Mouse (Mus musculus): Measurements from ENCODE around the gene Mier3.
A peak's percentile ranks its signal among the peaks of the same experiment; 100 is the strongest.

Mier3 gene

DNA sequence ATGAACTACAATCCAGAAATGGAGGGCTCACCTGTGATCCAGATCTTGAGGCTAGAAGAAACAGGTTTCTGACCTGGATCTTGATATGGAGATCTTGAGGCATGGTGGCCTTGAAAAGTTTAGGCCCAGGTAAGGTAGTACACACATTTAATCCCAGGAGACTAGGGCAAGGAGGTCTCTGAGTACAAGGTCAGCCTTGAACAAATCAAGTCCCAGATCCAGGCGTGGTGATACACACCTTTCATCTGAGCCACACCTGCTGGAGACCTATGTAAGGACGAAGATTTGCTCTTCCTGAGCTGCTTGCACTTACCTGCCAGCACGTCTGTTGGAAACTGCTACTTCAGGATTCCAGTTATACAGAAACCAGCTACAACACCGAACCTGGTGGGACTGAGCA, at the start of gene Mier3:
Gene Mier3, plus strand, starts transcription at position 301 of the 400 bp plus-strand sequence.
- DNase-seq (ENCODE audit: low spot score) = no peak

DNA sequence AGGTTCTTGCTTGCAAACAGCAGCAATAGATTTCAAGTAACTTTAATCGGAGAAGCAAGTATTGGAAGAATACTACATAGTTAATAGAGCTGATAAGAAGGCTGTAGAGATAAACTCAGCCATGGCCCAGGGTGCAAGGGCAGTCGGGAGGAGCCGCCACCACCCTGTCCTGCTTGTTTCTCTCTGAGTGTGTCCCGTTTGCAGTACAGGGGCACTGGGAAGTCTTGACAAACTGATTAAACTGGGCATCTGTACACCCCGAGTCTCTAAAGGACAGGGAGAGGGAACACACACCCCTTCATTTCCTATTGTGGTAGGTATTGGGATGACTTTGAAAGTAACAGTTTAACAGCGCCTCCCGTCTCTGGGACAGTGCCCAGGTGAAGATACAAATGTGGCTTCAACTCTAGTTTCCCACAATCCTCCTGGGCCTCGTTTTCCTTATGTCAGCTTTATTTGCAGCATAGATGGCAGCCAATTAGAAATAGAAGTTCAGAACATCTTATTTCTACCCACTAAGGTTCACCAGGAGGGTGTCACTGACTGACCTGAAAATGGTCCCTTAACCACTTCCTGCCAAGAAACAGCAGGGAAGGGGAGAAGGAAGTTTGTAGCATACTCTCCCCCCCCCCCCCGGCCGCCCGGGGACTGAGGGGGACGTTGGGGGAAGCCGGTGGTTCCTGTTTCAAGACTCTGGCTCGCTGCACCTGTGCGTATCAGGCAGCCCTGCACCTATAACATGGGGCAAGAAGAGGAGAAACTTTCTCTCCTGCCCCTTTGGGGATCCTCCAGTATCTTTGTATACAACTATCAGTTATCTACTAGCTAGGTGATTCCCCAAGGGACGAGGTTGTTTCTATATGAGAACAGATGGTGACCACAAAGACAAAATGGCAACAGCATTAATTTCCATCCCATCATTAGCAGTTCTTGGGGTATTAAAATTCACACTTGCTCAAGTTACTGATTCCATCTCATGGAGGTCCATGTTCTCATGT, 46.3 kb upstream of the Mier3 start:
- DNase-seq (ENCODE audit: low spot score) = no peak

DNA sequence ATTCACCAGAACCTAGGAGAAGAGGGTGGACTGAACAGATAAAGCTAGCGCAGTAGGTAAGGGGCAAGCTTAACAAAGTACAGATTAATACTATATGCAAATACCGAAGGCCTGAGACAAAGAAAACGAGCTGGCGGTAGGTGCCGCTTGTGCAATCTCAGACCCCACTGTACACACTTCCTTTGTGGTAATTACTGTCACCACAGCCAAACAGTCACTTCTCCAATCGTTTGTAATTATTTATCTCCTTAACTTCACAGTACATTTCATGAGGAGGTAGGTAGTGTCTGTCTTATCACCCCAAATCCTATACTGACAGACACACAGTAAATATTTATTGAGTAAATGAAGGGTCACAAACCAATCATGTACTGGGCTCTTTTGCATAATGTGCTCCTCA, 40.5 kb upstream of the Mier3 start:
- no peak for DNase-seq (ENCODE audit: low spot score)

DNA sequence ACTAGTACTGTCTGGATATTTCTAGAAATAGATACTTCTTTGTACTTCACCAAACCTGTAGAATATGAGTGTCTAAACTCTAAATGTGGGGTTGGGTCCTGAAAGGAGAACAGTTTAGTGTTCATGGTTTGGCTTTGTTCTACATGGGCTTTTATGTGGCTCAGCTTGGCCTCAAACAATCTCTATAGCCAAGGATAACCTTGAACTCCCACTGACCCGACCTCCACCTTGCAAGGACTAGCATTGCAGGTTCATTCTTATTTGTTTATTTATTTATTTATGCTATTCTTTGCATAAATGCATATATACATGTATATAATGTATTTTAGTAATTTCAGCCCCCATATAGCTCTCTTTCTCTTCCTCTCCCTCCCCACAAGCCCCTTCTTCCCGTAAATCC, 37.1 kb upstream of the Mier3 start:
- no peak for DNase-seq (ENCODE audit: low spot score)

DNA sequence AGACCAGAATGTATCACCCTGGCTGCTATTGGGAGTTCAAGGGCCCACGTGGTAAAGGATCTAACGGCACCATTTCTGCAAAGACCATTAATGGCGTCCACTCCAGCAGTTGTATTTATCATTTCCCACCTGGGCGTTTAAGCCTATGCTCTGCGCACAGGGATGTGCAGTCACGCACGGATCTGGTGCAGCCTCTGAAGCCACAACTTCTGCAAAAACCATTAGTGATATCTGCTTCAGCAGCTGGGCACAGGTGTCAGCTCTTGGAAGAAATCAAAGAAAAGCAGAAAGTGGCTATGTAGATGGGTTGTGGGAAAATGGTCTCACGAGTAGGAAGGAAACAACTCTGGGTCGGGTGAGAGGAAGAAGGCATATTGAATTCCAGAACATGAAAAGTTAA, 34.6 kb upstream of the Mier3 start:
- DNase-seq (ENCODE audit: low spot score) = no peak

DNA sequence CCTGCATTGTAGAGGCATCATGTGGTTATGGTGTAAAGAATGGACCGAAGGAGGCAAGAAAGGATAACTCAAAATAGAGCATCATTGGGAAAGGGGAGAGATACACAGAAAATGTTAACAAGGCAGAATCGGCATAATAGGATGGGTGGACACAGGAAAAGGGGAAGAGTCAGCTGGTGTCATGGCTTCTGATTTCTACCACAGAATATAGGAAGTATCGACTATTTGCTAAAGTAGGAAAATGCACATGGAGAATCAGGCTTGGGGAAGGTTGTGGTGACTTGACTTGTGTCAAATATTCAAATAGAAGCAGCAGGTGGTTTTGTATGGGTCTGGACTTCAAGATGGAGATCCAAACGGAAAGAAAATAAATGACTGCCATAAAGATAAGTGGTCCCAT, 33.5 kb upstream of the Mier3 start:
- DNase-seq (ENCODE audit: low spot score) = no peak

DNA sequence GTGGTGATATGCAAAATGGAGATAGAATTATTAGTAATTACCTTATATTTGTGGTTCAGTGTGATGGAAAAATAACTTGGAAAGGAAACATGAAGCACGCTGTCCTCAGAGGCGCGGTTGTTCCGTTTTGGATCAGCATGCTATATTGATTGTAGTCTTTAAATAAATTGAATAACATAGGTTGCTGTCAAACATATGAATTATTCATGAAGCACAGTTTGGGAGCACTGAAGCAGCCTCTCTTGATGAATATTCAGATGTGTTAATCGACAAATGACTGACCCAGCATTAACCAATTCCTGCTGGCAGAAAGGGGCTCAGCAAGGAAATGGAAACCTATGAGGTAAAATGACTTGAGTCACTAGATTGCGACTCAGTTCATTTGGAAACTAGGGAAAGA, 29.8 kb upstream of the Mier3 start:
- no peak for DNase-seq (ENCODE audit: low spot score)

DNA sequence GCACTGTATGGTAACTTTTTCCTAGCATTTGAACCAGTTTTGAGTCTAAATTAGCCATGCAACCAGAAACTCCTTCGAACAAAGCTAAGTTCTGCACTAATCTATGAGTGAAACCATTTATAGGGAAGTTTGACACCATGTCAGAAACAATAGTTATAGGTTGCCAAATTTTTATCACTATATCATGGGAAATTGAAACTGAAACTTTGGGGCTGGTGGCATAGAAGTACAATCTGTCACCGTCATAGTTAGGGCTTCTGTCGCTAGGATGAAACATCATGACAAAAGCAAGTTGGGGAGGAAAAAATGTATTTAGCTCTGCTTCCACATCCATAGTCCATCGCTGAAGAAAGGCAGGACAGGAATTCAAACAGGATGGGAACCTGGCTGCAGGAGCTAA, 25.5 kb upstream of the Mier3 start:
- no peak for DNase-seq (ENCODE audit: low spot score)

DNA sequence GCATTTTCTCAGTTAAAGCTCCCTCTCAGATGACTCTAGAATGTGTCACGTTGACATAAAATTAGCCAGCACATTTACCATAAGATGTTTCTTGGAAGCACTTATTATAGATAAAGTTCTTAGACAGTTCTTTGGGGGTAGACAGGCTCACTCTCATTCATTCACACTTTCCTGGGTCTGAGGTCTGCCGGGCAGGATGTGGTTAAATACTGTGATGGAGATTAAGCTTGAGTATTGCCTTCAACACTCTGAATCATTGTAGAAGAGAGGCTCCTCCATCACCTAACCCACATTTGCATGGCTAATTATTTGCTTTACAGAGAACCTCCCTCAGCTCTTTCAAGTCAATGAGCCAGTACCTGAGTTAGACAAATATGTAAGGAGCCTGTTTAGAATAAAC, 24.9 kb upstream of the Mier3 start:
- no peak for DNase-seq (ENCODE audit: low spot score)

DNA sequence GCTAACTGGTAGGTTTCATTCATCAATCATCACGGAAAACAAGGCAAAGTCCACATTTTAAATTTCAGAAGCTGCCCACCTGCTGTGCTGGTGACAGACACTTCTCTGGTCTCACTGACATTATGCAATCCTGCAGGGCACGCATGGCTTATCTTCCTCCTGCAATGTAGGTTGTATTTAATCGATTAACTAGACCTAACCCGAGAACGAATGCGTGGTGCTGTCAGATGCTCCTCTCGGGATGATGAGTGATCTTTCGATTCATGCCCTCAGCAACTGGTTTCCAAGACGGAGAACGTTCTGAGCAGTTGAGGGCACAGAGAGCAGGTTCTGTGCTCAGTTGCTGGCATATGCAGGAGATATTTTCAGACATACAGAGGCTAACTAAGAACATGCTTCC, 24.5 kb upstream of the Mier3 start:
- no peak for DNase-seq (ENCODE audit: low spot score)

DNA sequence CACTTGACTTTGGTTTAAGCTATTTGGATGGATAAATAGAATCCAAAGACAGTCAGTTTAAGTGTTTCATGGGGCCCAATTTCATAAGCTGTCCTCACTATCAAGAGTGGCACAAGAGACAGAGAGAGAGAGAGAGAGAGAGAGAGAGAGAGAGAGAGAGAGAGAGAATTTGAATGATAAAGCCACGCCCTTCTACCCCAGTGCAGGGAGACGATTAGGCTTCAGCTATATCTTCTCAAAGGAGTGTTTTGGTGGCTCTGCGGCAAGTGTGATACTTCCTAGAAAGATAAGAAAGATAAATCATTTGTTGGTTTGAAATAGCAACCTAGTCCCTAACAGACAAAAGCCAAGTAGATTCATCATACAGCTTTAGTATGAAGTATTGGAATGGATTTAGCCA, 24.0 kb upstream of the Mier3 start:
- DNase-seq (ENCODE audit: low spot score) = no peak

DNA sequence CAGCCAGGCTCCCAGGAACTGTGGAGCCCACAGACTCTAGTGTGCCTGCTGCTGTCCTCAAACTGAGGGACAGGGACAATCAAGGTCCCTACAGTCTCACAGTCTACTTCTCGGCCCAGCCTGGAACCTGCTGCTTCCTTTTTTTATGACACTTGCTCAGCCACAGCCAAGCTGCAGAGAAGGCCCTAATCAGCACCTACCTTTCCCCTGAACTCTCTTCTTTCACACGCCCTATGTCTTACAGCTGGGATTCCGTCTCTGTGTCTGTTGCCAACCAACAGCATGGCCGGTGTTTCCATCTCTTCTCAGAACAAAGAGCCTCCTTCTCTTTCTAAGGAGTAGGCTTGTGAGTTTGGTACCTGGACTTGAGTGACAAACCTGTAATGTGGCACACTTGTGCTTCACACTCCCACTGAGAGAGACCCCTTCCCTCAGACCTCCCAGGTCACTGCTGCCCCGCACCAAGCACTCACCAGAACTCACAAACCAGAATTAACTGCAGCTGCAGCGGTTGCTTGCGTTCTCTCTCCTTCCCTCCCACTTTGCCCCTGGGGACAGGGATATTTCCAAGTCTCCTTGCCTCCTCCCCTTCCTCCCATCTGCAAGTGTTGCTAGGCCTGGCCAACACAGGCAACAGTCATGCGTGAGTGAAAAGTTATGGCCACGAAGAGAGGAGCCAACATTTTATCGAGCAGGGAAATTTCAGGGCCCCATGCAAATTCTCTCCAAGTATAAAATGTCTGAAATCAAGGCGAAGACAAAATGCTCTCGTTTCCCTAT, 22.1 kb upstream of the Mier3 start:
- DNase-seq (ENCODE audit: low spot score) = no peak

DNA sequence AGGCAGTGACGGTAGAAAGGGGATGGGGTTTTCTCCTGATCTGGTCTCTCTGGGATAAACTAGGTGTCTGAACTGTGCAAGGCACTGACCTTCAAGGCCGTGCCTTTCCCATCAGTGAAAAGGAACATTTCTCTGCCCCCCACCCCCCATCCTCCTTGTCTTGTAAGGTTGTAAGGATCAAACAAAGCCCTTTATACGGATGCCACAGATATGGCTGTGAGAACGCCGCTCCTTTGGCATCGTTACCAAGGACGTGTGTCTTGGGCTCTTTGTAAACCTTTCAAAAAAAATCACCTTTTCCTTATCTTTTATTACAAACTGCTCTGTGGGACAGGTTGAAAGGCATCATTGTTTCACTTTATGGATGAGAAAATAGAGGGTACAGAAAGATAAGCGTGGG, 21.3 kb upstream of the Mier3 start:
- DNase-seq (ENCODE audit: low spot score) = no peak

DNA sequence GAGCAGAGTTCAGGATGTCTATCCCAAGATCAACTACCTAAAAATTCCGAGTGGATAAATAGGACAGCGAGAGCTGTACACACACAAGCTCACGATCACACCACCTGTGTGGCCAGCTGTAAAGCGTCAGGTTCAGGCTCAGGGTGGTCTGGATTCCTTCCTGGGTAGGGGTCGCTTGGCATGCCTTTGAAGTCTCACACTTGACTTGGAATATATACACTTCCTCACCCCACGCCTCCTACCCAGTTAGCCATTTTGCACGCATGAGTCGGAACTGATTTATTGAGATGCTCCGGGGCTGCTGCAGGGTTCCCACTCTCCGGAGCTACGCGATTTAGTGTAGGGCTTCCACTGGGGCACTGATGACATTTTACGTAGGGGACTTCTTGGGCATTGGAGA, 20.7 kb upstream of the Mier3 start:
- no peak for DNase-seq (ENCODE audit: low spot score)

DNA sequence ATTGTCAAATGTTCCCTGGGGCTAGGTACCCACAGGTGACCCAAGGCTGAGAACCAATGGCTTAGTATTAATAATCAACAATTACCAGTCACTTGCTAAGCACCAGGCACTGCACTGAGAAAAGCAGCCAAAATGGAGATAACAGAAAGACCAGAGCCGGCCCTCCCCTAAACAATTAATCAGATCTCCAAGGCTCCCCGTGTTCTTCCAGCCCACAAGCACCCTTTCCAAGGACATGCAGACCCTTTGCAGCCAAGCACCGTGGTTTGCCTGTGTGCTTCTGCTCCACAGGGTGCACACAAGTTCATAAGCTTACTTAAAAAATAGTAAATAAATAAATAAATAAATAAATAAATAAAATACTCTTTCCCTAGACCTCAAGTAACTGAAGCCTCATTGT, 20.2 kb upstream of the Mier3 start:
- DNase-seq (ENCODE audit: low spot score) = no peak

DNA sequence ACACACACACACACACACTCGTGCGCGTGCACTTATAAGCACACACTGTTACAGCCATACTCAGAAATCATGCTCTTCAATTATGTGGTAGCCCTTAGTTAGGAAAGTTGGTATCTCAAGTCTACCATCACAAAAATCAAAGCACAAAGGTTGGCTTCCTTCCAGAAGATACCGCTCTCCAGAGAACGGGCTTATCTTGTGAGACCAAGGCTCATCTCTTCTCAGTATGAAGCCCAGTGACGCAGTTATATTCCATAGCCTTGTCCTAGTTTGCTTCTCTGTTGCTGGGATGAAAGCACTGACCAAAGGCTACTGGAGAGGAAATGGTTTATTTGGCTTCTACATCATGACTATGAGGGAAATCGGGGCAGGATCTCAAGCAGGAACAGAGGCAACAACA, 12.8 kb upstream of the Mier3 start:
- DNase-seq (ENCODE audit: low spot score) = no peak

DNA sequence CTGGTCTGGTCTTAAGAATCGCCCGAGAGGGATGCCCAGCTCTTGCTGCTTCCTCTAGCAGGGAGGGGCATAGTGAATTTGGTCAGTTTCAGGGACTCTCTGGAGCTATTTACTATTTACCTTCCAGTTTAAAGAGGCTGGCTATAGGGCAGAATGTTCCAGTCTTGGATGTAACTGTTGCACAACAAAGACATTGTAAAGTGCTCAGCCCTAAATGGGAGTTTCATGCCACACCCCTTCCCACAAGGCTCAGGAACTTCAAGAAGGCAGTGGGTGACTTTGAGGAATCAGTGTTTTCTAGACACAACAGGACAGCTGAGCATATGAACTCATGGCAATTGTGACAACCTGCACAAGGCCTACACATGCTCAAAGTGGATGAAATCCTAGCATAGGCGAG, 3.9 kb upstream of the Mier3 start:
- DNase-seq (ENCODE audit: low spot score) = no peak

DNA sequence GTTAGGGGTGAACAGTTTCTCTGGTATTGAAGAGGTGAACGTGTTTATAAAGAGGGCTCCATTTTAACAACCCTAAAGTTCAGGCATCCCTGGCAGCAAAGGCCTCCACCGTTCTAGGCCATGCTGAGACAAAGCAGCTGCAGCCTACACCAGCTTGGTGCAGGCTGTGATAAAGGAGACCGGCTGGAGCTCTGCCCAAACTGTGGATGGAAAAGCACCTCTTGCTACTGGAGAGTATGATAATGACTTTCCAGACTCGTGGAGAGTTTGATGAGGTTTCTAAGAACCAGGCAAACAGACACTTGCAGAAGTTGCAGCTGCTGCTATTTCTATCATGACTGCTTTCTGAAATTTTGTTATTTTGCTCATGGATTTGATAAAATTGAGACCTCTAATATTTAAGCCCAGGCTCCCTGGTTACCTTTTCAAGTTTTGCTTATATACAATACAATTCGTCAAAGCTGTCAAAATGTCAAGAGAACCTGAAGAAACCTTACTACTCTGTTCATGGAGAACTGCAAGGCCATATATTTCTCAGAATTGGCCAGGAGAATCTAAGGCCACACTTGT, 3.4 kb downstream of the Mier3 start:
- no peak for DNase-seq (ENCODE audit: low spot score)

DNA sequence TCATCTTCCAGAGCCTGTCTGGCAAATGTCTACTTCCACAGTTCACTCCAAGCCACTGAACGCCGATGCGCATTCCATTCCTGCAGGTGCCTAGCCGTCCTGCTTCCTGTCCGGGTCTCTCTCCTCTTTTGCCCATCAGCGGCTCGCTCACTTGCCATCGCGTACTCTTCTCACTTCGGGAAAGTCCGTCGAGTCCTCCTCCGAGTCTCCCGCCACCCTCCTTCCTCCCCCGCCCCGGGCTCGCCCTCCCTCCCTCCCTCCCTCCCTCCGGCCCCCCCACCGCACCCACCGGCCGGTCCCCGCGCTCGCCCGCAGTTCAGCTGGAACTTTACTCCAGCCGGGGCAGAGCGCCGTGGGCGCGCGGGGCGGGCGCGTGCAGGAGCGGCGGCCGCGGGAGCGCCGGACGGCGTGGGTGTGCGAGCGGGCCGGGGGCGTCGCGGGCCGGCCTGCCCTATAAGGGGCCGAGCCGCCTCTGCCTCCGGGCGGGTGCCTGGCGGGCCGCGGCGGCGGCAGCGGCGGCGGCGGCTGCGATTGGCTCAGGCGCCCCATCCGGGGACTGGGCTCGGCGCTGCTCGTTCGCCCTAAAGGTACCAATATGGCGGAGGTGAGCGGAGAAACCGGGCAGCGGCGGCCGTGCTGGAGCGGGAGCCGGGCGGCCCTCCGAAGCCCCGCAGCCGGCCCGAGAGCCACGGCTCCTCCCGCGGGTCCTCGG, 5.1 kb downstream of the Mier3 start:
- DNase-seq (ENCODE audit: low spot score) = peak; percentile 94

DNA sequence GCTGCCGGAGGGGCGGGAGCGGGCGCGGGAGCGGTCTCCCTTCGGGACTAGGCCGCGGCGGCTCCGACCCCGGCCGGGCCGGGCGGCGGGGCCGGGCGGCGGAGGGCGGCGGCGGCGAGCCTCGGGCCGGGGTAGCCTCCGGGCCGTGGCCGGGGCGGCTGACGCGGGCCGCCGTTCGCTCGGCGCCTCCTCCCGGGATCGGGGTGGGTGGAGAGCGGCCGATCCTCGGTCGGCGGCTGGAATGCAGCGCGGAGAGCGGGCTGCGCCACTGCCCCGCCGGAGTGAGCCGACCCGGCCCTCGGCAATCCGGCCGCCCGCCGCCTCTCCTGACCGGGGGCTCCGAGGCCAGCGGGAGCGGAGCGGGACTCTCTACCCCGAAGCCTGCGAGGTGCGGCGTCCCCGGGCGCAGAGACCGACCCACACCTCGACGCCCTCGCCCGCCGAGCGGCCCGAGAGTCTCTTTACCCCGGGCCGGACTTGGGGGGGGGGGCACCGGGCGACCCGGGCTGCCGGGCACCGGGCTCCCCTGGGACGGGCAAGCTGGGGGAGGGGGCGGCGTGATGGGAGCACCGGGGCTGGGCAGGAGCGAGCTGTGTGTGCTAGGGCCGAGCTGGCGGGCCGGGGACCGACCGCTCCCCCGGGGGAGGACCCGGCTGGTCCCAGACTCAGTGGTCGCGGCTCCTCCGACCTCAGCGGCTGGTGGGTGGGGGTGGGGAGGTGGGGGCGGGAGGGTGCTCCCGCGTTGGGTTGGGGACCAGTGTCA, 5.9 kb downstream of the Mier3 start:
- DNase-seq (ENCODE audit: low spot score) = peak; percentile 52

DNA sequence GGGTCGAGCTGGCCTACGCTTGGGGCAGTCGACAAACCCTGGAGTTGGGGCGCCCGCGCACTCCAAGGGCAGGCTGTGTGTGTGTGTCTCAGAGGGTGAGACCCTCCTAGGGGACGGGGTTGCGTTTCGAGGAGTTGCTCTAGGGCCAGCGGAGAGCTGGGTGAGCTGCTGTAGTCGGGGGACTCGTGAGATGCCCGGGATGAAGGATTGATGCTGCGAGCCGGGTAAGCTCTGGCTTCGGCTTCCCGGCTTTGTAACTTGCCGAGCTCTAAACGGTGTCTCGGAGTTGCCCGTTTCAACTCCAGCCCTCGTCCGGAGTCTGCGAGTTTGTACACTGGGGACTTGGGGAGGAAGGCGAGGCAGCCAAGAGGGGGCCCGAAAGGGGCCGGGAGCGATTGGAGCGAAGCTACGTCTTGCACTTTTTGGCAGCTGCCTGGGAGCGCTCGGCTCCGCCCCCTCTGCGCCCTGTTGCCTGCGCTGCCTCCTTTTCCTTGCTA, 6.6 kb downstream of the Mier3 start:
- DNase-seq (ENCODE audit: low spot score) = peak; percentile 80

All from MN1 (cell line).